Mouse (Mus musculus): ENCODE results near the gene Gm13271. TPM values are rescaled to one million over a fixed set of nuclear protein-coding genes. Genes with fewer than 3 reads are reported as not detected.

Gm13271 gene
- polyA plus RNA-seq, 1 experiment = not detected

GRCm38 (mm10) chr4:88721791-88722721 is 32.6 kb upstream of the Gm13271 start, which contains the start of the genes Gm26566 and Klhl9:
Gene Gm26566 (plus strand): TSS chr4:88721805.
Gene Klhl9 (minus strand): TSS chr4:88722465.
- WGBS = under 1% methylated on average over 82 of the region's 82 CpGs
- Histone ChIP-seq H3K27me3 (ENCODE audit: control insufficient read depth, insufficient read depth, low read length) (no peaks in the 10 kb centered on the region), H3K4me1 (ENCODE audit: control insufficient read depth, insufficient read depth, insufficient read length, low read length) (peaks cover 9% of the 10 kb centered on the region; the same call in 1 of the 2 replicates), H3K4me3 (ENCODE audit: low read depth, low read length) (peak within 1 kb of the TSS; percentile 68), H3K27ac (ENCODE audit: insufficient read depth, low read depth, low read length) (peak within 1 kb of the TSS; percentile 94), H3K36me3 (ENCODE audit: control insufficient read depth, insufficient read depth, low read length) (peaks cover 7% of the 10 kb centered on the region; the same call in 1 of the 2 replicates)
- peak; percentile 86 for TF ChIP-seq POLR2A (IDR thresholded peaks at IDR 0.05; ENCODE audit: low read depth, low read length)
- TF ChIP-seq CTCF (IDR thresholded peaks at IDR 0.05; ENCODE audit: extremely low read depth, insufficient read length, insufficient replicate concordance, low read depth, low read length) = no peak

GRCm38 (mm10) chr4:88723497-88724090 is 31.1 kb upstream of the Gm13271 start:
- Histone ChIP-seq H3K4me3 (ENCODE audit: low read depth, low read length) (no peak overlapping the region), H3K27ac (ENCODE audit: insufficient read depth, low read depth, low read length) (no peak overlapping the region), H3K27me3 (ENCODE audit: control insufficient read depth, insufficient read depth, low read length) (no peaks in the 10 kb centered on the region), H3K36me3 (ENCODE audit: control insufficient read depth, insufficient read depth, low read length) (peaks cover 5% of the 10 kb centered on the region; the same call in 1 of the 2 replicates), H3K4me1 (ENCODE audit: control insufficient read depth, insufficient read depth, insufficient read length, low read length) (peaks cover 7% of the 10 kb centered on the region; the same call in 1 of the 2 replicates)
- 21% methylated on average over 8 of the region's 8 CpGs for WGBS
- TF ChIP-seq POLR2A (IDR thresholded peaks at IDR 0.05; ENCODE audit: low read depth, low read length) (no peak), CTCF (IDR thresholded peaks at IDR 0.05; ENCODE audit: extremely low read depth, insufficient read length, insufficient replicate concordance, low read depth, low read length) (no peak)

GRCm38 (mm10) chr4:88726727-88727126 is 27.9 kb upstream of the Gm13271 start:
- WGBS = 72% methylated on average over 6 of the region's 6 CpGs
- Histone ChIP-seq H3K27me3 (ENCODE audit: control insufficient read depth, insufficient read depth, low read length) (no peaks in the 10 kb centered on the region), H3K4me3 (ENCODE audit: low read depth, low read length) (no peak overlapping the region), H3K36me3 (ENCODE audit: control insufficient read depth, insufficient read depth, low read length) (no peaks in the 10 kb centered on the region), H3K27ac (ENCODE audit: insufficient read depth, low read depth, low read length) (0 out of 2 replicates have a peak overlapping the region, but pooled peaks have one; percentile 11), H3K4me1 (ENCODE audit: control insufficient read depth, insufficient read depth, insufficient read length, low read length) (no peaks in the 10 kb centered on the region)
- TF ChIP-seq POLR2A (IDR thresholded peaks at IDR 0.05; ENCODE audit: low read depth, low read length) (no peak), CTCF (IDR thresholded peaks at IDR 0.05; ENCODE audit: extremely low read depth, insufficient read length, insufficient replicate concordance, low read depth, low read length) (no peak)

- no peak for TF ChIP-seq POLR2A (IDR thresholded peaks at IDR 0.05; ENCODE audit: low read depth, low read length)
- peak; percentile 34; the same call in 1 of the 2 replicates for TF ChIP-seq CTCF (IDR thresholded peaks at IDR 0.05; ENCODE audit: extremely low read depth, insufficient read length, insufficient replicate concordance, low read depth, low read length)
- no peaks in the 10 kb centered on the region for H3K36me3 ChIP-seq (ENCODE audit: control insufficient read depth, insufficient read depth, low read length)
- H3K4me1 ChIP-seq (ENCODE audit: control insufficient read depth, insufficient read depth, insufficient read length, low read length) = no peaks in the 10 kb centered on the region
- H3K27ac ChIP-seq (ENCODE audit: insufficient read depth, low read depth, low read length) = no peak overlapping the region
- H3K4me3 ChIP-seq (ENCODE audit: low read depth, low read length) = no peak overlapping the region
- H3K27me3 ChIP-seq (ENCODE audit: control insufficient read depth, insufficient read depth, low read length) = no peaks in the 10 kb centered on the region
- WGBS = 0% methylated on average over 1 of the region's 1 CpGs
Observed at GRCm38 (mm10) chr4:88727324-88727723, 27.3 kb upstream of the Gm13271 start.

GRCm38 (mm10) chr4:88738480-88738879 is 16.2 kb upstream of the Gm13271 start:
- H3K4me1 ChIP-seq (ENCODE audit: control insufficient read depth, insufficient read depth, insufficient read length, low read length) = no peaks in the 10 kb centered on the region
- no peak overlapping the region for H3K27ac ChIP-seq (ENCODE audit: insufficient read depth, low read depth, low read length)
- no peaks in the 10 kb centered on the region for H3K36me3 ChIP-seq (ENCODE audit: control insufficient read depth, insufficient read depth, low read length)
- H3K4me3 ChIP-seq (ENCODE audit: low read depth, low read length) = no peak overlapping the region
- 1% methylated on average over 2 of the region's 2 CpGs for WGBS
- H3K27me3 ChIP-seq (ENCODE audit: control insufficient read depth, insufficient read depth, low read length) = no peaks in the 10 kb centered on the region
- TF ChIP-seq CTCF (IDR thresholded peaks at IDR 0.05; ENCODE audit: extremely low read depth, insufficient read length, insufficient replicate concordance, low read depth, low read length) (peak; percentile 94; the same call in 1 of the 2 replicates), POLR2A (IDR thresholded peaks at IDR 0.05; ENCODE audit: low read depth, low read length) (no peak)

- no peak overlapping the region for H3K27ac ChIP-seq (ENCODE audit: insufficient read depth, low read depth, low read length)
- 77% methylated on average over 6 of the region's 6 CpGs for WGBS
- H3K36me3 ChIP-seq (ENCODE audit: control insufficient read depth, insufficient read depth, low read length) = no peaks in the 10 kb centered on the region
- H3K4me3 ChIP-seq (ENCODE audit: low read depth, low read length) = no peak overlapping the region
- TF ChIP-seq POLR2A (IDR thresholded peaks at IDR 0.05; ENCODE audit: low read depth, low read length) = no peak
- no peak for TF ChIP-seq CTCF (IDR thresholded peaks at IDR 0.05; ENCODE audit: extremely low read depth, insufficient read length, insufficient replicate concordance, low read depth, low read length)
- H3K27me3 ChIP-seq (ENCODE audit: control insufficient read depth, insufficient read depth, low read length) = no peaks in the 10 kb centered on the region
- H3K4me1 ChIP-seq (ENCODE audit: control insufficient read depth, insufficient read depth, insufficient read length, low read length) = no peaks in the 10 kb centered on the region
Observed at GRCm38 (mm10) chr4:88739036-88739435, 15.6 kb upstream of the Gm13271 start.

- H3K27me3 ChIP-seq (ENCODE audit: control insufficient read depth, insufficient read depth, low read length) = no peaks in the 10 kb centered on the region
- TF ChIP-seq CTCF (IDR thresholded peaks at IDR 0.05; ENCODE audit: extremely low read depth, insufficient read length, insufficient replicate concordance, low read depth, low read length) (no peak), POLR2A (IDR thresholded peaks at IDR 0.05; ENCODE audit: low read depth, low read length) (no peak)
- WGBS = 82% methylated on average over 4 of the region's 4 CpGs
- no peak overlapping the region for H3K4me3 ChIP-seq (ENCODE audit: low read depth, low read length)
- H3K36me3 ChIP-seq (ENCODE audit: control insufficient read depth, insufficient read depth, low read length) = no peaks in the 10 kb centered on the region
- H3K4me1 ChIP-seq (ENCODE audit: control insufficient read depth, insufficient read depth, insufficient read length, low read length) = no peaks in the 10 kb centered on the region
- H3K27ac ChIP-seq (ENCODE audit: insufficient read depth, low read depth, low read length) = no peak overlapping the region
Observed at GRCm38 (mm10) chr4:88741426-88741825, 13.2 kb upstream of the Gm13271 start.
